Mouse (Mus musculus): ENCODE data around the gene Tmem239. TPM values are rescaled to one million over a fixed set of nuclear protein-coding genes. Genes with fewer than 3 reads are reported as not detected.

Gene Tmem239
- polyA plus RNA-seq, 1 experiment from 2014 or later, result not detected

- Histone ChIP-seq H3K4me1 (replicated peaks; ENCODE audit: insufficient read depth, low read length) (no peaks in the 10 kb centered on the region), H3K36me3 (ENCODE audit: insufficient read depth, low read length) (no peaks in the 10 kb centered on the region), H3K27ac (no peak overlapping the region), H3K9ac (ENCODE audit: low read depth, low read length) (no peak overlapping the region), H3K9me3 (replicated peaks; ENCODE audit: low read length) (no peaks in the 10 kb centered on the region), H3K4me2 (ENCODE audit: low read length) (no peak overlapping the region), H3K27me3 (ENCODE audit: insufficient read depth, low read length) (no peaks in the 10 kb centered on the region), H3K4me3 (replicated peaks; ENCODE audit: low read depth, low read length) (no peak overlapping the region)
- DNase-seq (ENCODE audit: low spot score) (peak; percentile 78), ATAC-seq (replicated peaks; ENCODE audit: low FRiP score, low read depth) (0 out of 2 replicates have a peak, but pooled peaks have one; percentile 41)
- WGBS, result 8% methylated on average over 6 of the region's 6 CpGs
- peak; percentile 49 for TF ChIP-seq CTCF (IDR thresholded peaks at IDR 0.05; ENCODE audit: low read depth)
Observed at GRCm38 (mm10) chr2:130408194-130408593, 1.9 kb downstream of the Tmem239 start.

DNA sequence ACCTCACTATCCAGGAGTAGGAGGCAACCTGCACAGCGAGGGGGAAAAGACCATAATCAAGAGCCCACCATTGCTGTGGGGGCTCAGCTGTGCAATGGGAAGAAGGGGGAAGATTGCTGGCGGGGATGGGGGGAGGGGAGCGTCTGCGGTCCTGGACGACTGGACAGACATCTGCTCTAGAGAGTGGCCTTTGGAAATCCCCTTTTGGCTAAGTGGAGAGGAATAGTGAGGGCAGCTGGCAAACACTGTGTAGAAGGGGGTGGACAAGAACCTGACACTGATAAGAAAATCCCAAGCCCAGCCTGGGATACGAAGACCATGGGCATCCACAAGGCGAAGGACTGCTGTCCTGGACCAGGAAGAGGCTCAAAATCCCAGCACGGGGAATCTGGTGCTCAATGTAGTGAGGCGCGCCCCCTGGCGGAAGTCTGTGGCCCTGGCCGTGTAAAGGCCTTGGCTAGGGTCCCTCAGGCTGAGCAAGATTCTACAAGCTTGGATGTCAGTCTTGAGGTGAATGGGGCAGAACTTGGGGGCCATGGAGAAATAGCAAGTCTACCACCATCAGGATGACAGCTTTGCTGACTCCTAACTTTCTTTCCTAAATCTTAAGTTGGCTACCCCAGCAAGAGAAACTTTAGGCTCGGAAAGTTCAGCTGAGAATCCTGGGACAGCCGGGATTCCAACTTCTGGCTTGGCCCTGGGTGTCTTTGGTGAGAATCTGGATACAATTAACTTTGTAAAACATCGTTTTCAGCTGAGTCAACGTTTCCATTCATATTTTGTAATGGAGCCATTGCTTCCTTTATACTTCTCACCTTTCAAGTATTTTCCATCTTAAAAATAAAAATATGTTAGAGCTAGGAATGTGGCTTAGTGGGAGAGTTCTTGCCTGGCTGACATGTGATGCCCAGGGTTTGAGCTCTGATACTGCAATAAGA lies 5.5 kb downstream of the Tmem239 start:
- H3K27ac ChIP-seq, result no peak overlapping the region
- no peak overlapping the region for H3K4me3 ChIP-seq (replicated peaks; ENCODE audit: low read depth, low read length)
- no peak overlapping the region for H3K9ac ChIP-seq (ENCODE audit: low read depth, low read length)
- TF ChIP-seq CTCF (IDR thresholded peaks at IDR 0.05; ENCODE audit: low read depth), result peak; percentile 97
- ATAC-seq (replicated peaks; ENCODE audit: low FRiP score, low read depth) (peak; percentile 70; the same call in 1 of the 2 replicates), DNase-seq (ENCODE audit: low spot score) (peak; percentile 92)
- no peaks in the 10 kb centered on the region for H3K27me3 ChIP-seq (ENCODE audit: insufficient read depth, low read length)
- H3K9me3 ChIP-seq (replicated peaks; ENCODE audit: low read length), result no peaks in the 10 kb centered on the region
- no peaks in the 10 kb centered on the region for H3K36me3 ChIP-seq (ENCODE audit: insufficient read depth, low read length)
- H3K4me2 ChIP-seq (ENCODE audit: low read length), result no peak overlapping the region
- WGBS, result 35% methylated on average over 16 of the region's 16 CpGs
- no peaks in the 10 kb centered on the region for H3K4me1 ChIP-seq (replicated peaks; ENCODE audit: insufficient read depth, low read length)

DNA sequence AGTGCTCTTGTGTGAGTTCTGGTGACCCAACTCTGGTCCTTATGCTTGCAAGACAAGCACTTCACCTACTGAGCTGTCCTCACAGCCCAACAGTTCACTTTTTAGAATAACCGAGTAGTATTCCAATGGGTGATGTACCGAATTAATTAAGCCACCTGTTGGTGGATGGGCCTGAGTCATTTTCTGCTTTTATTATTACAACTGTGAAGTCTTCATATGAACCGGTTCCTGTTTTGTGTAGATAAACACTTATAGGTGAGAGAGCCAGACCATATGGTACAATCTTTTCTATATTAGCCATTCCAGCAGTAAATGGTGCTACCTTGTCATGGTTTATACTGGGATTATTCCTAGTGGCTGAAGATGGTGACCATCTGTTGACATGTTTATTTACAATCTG lies 6.5 kb downstream of the Tmem239 start:
- H3K9ac ChIP-seq (ENCODE audit: low read depth, low read length), result no peak overlapping the region
- H3K27ac ChIP-seq, result no peak overlapping the region
- no peaks in the 10 kb centered on the region for H3K27me3 ChIP-seq (ENCODE audit: insufficient read depth, low read length)
- no peak overlapping the region for H3K4me3 ChIP-seq (replicated peaks; ENCODE audit: low read depth, low read length)
- WGBS, result 83% methylated on average over 3 of the region's 3 CpGs
- H3K4me1 ChIP-seq (replicated peaks; ENCODE audit: insufficient read depth, low read length), result no peaks in the 10 kb centered on the region
- no peak for DNase-seq (ENCODE audit: low spot score)
- no peaks in the 10 kb centered on the region for H3K36me3 ChIP-seq (ENCODE audit: insufficient read depth, low read length)
- no peaks in the 10 kb centered on the region for H3K9me3 ChIP-seq (replicated peaks; ENCODE audit: low read length)
- no peak for TF ChIP-seq CTCF (IDR thresholded peaks at IDR 0.05; ENCODE audit: low read depth)
- no peak overlapping the region for H3K4me2 ChIP-seq (ENCODE audit: low read length)
- ATAC-seq (replicated peaks; ENCODE audit: low FRiP score, low read depth), result no peak

GRCm38 (mm10) chr2:130414094-130414856 lies 8.0 kb downstream of the Tmem239 start:
- Histone ChIP-seq H3K9me3 (replicated peaks; ENCODE audit: low read length) (no peaks in the 10 kb centered on the region), H3K9ac (ENCODE audit: low read depth, low read length) (no peak overlapping the region), H3K4me1 (replicated peaks; ENCODE audit: insufficient read depth, low read length) (no peaks in the 10 kb centered on the region), H3K36me3 (ENCODE audit: insufficient read depth, low read length) (0 out of 2 replicates have a peak, but pooled peaks cover 4% of the 10 kb centered on the region), H3K27me3 (ENCODE audit: insufficient read depth, low read length) (no peaks in the 10 kb centered on the region), H3K4me2 (ENCODE audit: low read length) (no peak overlapping the region), H3K4me3 (replicated peaks; ENCODE audit: low read depth, low read length) (no peak overlapping the region), H3K27ac (no peak overlapping the region)
- peak; percentile 51 for TF ChIP-seq CTCF (IDR thresholded peaks at IDR 0.05; ENCODE audit: low read depth)
- DNase-seq (ENCODE audit: low spot score) (no peak), ATAC-seq (replicated peaks; ENCODE audit: low FRiP score, low read depth) (no peak)
- WGBS, result 72% methylated on average over 6 of the region's 6 CpGs

DNA sequence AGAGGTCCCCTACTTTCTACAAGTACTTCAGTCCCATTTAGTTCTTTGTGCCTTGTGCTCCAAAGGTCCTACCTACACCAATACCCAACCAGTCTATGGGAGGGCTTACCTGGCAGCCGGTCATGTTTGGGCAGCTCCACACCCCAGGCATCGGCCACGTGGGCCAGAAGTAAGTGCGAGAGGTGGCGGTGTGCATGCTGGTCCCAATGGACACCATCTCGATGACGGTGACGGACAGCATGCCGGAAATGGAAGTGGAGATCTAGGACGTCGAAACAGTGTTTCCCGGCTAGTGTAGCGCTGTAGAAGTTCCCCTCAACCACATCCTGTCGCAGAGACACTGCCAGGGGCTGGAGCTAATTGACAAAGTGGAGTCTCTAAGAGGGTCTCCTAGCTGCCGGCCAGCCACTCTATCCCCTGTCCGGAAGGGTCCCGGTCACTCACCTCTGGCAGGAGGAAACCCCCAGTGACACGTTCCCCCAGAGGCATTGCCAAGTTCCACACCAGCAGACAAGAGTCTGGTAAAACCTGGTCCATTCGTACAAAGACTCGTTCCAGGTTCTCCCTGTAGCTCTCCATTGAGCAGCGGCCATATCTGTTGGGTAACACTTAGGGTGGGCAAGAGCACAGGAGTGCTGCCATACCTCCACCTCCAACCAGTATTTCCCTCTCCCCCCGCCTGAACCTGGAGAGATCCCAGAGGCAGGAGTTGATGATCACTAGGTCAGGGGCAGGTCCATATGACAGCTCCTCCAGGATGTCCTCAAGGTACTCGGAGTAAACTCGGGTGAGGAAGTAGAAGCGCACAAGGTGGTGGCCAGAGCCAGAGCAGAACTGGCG lies 15.7 kb downstream of the Tmem239 start:
- no peaks in the 10 kb centered on the region for H3K9me3 ChIP-seq (replicated peaks; ENCODE audit: low read length)
- H3K4me2 ChIP-seq (ENCODE audit: low read length), result no peak overlapping the region
- no peak overlapping the region for H3K27ac ChIP-seq
- 96% methylated on average over 26 of the region's 26 CpGs for whole genome bisulfite sequencing
- no peak overlapping the region for H3K9ac ChIP-seq (ENCODE audit: low read depth, low read length)
- TF ChIP-seq CTCF (IDR thresholded peaks at IDR 0.05; ENCODE audit: low read depth), result no peak
- no peak overlapping the region for H3K4me3 ChIP-seq (replicated peaks; ENCODE audit: low read depth, low read length)
- no peak for DNase-seq (ENCODE audit: low spot score)
- H3K36me3 ChIP-seq (ENCODE audit: insufficient read depth, low read length), result 0 out of 2 replicates have a peak, but pooled peaks cover 4% of the 10 kb centered on the region
- ATAC-seq (replicated peaks; ENCODE audit: low FRiP score, low read depth), result no peak
- H3K4me1 ChIP-seq (replicated peaks; ENCODE audit: insufficient read depth, low read length), result peaks cover 11% of the 10 kb centered on the region
- no peaks in the 10 kb centered on the region for H3K27me3 ChIP-seq (ENCODE audit: insufficient read depth, low read length)

Measured in kidney, postnatal 0 days (tissue).